Mouse (Mus musculus) limb, embryonic 15.5 days (tissue): ENCODE data around the gene Shank1. TPM values are rescaled to one million over a fixed set of nuclear protein-coding genes. Genes with fewer than 3 reads are reported as not detected.

Experiments
- ATAC-seq: fragments of 200-750 bp; cut with Nextera tagmentation; 2 replicates; pipeline ENCODE4 v1.8.0; 2017; ENCODE audit warnings: low read depth, moderate TSS enrichment; ENCODE audit not compliant: insufficient number of reproducible peaks, low FRiP score, low TSS enrichment
- H3K27ac ChIP-seq: fragments of 300-500 bp; sonication (generic); 2 replicates; pipeline ENCODE4 v1.5.1; 2015; ENCODE audit warnings: moderate library complexity, mild to moderate bottlenecking, inconsistent platforms
- H3K27me3 ChIP-seq: fragments of 300-500 bp; sonication (generic); 2 replicates; pipeline ENCODE4 v1.6.1; 2015; ENCODE audit warnings: inconsistent platforms
- H3K36me3 ChIP-seq: fragments of 300-500 bp; sonication (generic); 2 replicates; pipeline ENCODE4 v1.6.1; 2015; ENCODE audit warnings: inconsistent platforms
- H3K4me1 ChIP-seq: fragments of 300-500 bp; sonication (generic); 2 replicates; pipeline ENCODE4 v1.6.1; 2015; ENCODE audit warnings: inconsistent platforms
- H3K4me2 ChIP-seq: fragments of 300-500 bp; sonication (generic); 2 replicates; pipeline ENCODE4 v1.6.1; 2015; ENCODE audit warnings: mild to moderate bottlenecking, inconsistent platforms
- H3K4me3 ChIP-seq: fragments of 300-500 bp; sonication (generic); 2 replicates; pipeline ENCODE4 v1.5.1; 2015; ENCODE audit warnings: mild to moderate bottlenecking, inconsistent platforms
- H3K9ac ChIP-seq: fragments of 300-500 bp; sonication (generic); 2 replicates; pipeline ENCODE4 v1.6.1; 2015; ENCODE audit warnings: inconsistent platforms
- H3K9me3 ChIP-seq: fragments of 300-500 bp; sonication (generic); 2 replicates; pipeline ENCODE4 v1.6.1; 2016; ENCODE audit warnings: inconsistent platforms
- WGBS: fragments of 180-500 bp; shearing (Covaris S2); methylation state at CpG from one replicate; pipeline ENCODE4 v1.1.7; 2015; 5-methylcytosine and 5-hydroxymethylcytosine counted together
- polyA plus RNA-seq: library from polyadenylated mRNA; unstranded; fragments of >200 nt; fragmentation: Nextera tagmentation; extraction: Ambion mirVana; gene quantifications from 2 replicates; pipeline ENCODE4 v1.2.1, GENCODE M21; 2015

The Shank1 gene
- polyA plus RNA-seq, 1 experiment from 2014 or later = 3.2 TPM

GRCm38 (mm10) chr7:44305686-44306085, 4.4 kb upstream of the Shank1 start:
- no peak for ATAC-seq
- H3K27ac ChIP-seq = peak overlapping the region; percentile 87

GRCm38 (mm10) chr7:44306516-44307240, 3.4 kb upstream of the Shank1 start, which contains the start of gene Clec11a:
Gene Clec11a (minus strand): TSS chr7:44306902.
- 0 out of 2 replicates have a peak within 1 kb of the TSS, but pooled peaks have one; percentile 23 for H3K9ac ChIP-seq
- H3K4me1 ChIP-seq = peaks cover 67% of the 10 kb centered on the region
- peaks cover 9% of the 10 kb centered on the region; the same call in 1 of the 2 replicates for H3K27me3 ChIP-seq

More at GRCm38 (mm10) chr7:44305686-44306085, 4.4 kb upstream of the Shank1 start:
- Histone ChIP-seq H3K9ac (no peak overlapping the region), H3K36me3 (no peaks in the 10 kb centered on the region), H3K4me3 (peak overlapping the region; percentile 60), H3K4me1 (peaks cover 58% of the 10 kb centered on the region), H3K27me3 (0 out of 2 replicates have a peak, but pooled peaks cover 3% of the 10 kb centered on the region), H3K9me3 (no peaks in the 10 kb centered on the region), H3K4me2 (peak overlapping the region; percentile 71)
- WGBS = 10% methylated on average over 16 of the region's 16 CpGs

GRCm38 (mm10) chr7:44307261-44308020, 2.6 kb upstream of the Shank1 start:
- no peak overlapping the region for H3K9ac ChIP-seq
- peaks cover 72% of the 10 kb centered on the region for H3K4me1 ChIP-seq
- WGBS = 22% methylated on average over 9 of the region's 9 CpGs

More at GRCm38 (mm10) chr7:44306516-44307240, 3.4 kb upstream of the Shank1 start, which contains the start of gene Clec11a:
- Histone ChIP-seq H3K27ac (peak within 1 kb of the TSS; percentile 87), H3K9me3 (no peaks in the 10 kb centered on the region), H3K4me3 (peak within 1 kb of the TSS; percentile 60), H3K36me3 (no peaks in the 10 kb centered on the region), H3K4me2 (peak within 1 kb of the TSS; percentile 71)
- WGBS = 48% methylated on average over 6 of the region's 6 CpGs
- ATAC-seq = no peak

GRCm38 (mm10) chr7:44310285-44310877, 328 bp downstream of the Shank1 start:
- peak overlapping the region; percentile 47 for H3K4me3 ChIP-seq
- WGBS = 2% methylated on average over 32 of the region's 40 CpGs
- H3K4me2 ChIP-seq = peak overlapping the region; percentile 94
- H3K36me3 ChIP-seq = peaks cover 12% of the 10 kb centered on the region; the same call in 1 of the 2 replicates
- H3K9me3 ChIP-seq = no peaks in the 10 kb centered on the region
- H3K9ac ChIP-seq = peak overlapping the region; percentile 54
- H3K4me1 ChIP-seq = peaks cover 61% of the 10 kb centered on the region
- no peak overlapping the region for H3K27ac ChIP-seq
- H3K27me3 ChIP-seq = peaks cover 21% of the 10 kb centered on the region
- ATAC-seq = no peak

More at GRCm38 (mm10) chr7:44307261-44308020, 2.6 kb upstream of the Shank1 start:
- H3K27ac ChIP-seq = peak overlapping the region; percentile 87
- H3K27me3 ChIP-seq = peaks cover 15% of the 10 kb centered on the region
- peak overlapping the region; percentile 71 for H3K4me2 ChIP-seq
- H3K9me3 ChIP-seq = no peaks in the 10 kb centered on the region
- no peaks in the 10 kb centered on the region for H3K36me3 ChIP-seq
- ATAC-seq = no peak
- no peak overlapping the region for H3K4me3 ChIP-seq

DNA sequence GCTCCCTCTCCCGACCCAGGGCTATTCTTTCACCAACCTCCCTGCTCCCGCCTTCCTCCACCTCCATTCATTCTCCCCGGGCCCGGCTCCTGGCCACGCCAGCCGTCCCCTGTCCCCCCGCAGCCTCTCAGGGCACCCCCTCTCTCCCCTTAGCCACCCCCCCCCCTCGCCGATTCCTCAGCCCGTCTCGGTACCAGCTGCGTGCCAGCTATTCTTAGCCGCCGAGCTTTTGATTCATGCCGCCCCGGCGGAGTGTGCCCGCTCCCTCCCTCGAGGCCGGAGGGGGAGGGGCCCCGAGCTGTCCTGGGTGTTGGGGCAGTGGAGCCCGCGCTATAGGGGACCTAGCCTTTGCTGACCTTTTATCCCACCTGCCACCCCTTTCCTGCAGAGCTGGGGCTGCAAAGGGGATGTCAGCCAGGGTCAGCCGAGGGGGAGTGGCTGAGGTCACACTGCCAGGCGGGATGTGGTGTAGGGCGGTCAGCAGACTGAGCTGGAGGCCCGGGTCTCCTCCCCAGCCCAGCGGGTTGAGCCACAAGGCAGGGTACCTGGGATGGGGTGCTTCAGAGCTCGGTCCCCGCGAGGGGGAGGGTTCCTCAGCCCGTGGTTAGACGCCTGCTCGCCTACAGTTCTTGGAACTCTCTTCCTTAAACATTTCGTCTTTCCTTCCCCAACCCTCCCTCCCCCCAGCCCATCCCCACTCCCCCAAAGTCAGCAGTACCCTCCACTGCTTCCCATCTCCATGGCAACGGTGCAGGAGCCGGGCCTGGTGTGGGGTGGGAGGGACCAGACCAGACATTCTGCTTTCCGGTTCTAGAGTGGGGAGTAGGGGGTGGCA, 1.0 kb downstream of the Shank1 start:
- H3K36me3 ChIP-seq = peaks cover 12% of the 10 kb centered on the region; the same call in 1 of the 2 replicates
- WGBS = 2% methylated on average over 37 of the region's 38 CpGs
- peak overlapping the region; percentile 47 for H3K4me3 ChIP-seq
- peak overlapping the region; percentile 94 for H3K4me2 ChIP-seq
- no peaks in the 10 kb centered on the region for H3K9me3 ChIP-seq
- H3K27me3 ChIP-seq = peaks cover 21% of the 10 kb centered on the region
- peaks cover 54% of the 10 kb centered on the region for H3K4me1 ChIP-seq
- peak overlapping the region; percentile 54; the same call in 1 of the 2 replicates for H3K9ac ChIP-seq
- no peak for ATAC-seq
- no peak overlapping the region for H3K27ac ChIP-seq

GRCm38 (mm10) chr7:44311713-44312304, 1.8 kb downstream of the Shank1 start:
- no peak overlapping the region for H3K4me3 ChIP-seq
- H3K9me3 ChIP-seq = no peaks in the 10 kb centered on the region
- ATAC-seq = no peak

DNA sequence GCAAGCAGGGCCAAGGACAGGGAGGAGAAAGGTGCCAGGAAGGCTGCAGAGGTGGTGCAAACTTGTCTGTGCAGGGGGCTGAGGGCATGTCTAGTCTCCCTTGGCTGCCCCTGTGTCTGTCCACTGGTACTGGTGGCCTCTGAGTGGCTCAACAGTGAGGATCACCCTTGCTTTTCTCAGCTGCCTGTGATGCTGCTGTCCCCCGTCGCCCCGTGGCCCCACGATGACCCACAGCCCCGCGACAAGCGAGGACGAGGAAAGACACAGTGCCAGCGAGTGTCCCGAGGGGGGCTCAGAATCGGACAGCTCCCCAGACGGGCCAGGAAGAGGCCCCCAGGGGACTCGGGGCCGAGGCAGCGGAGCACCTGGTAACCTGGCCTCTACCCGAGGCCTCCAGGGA, 2.4 kb downstream of the Shank1 start:
- Histone ChIP-seq H3K27me3 (peaks cover 21% of the 10 kb centered on the region), H3K9me3 (no peaks in the 10 kb centered on the region), H3K9ac (no peak overlapping the region), H3K4me2 (no peak overlapping the region), H3K4me1 (peaks cover 40% of the 10 kb centered on the region), H3K4me3 (no peak overlapping the region), H3K36me3 (peaks cover 15% of the 10 kb centered on the region; the same call in 1 of the 2 replicates), H3K27ac (no peak overlapping the region)
- whole genome bisulfite sequencing = 54% methylated on average over 16 of the region's 16 CpGs
- ATAC-seq = no peak

More at GRCm38 (mm10) chr7:44311713-44312304, 1.8 kb downstream of the Shank1 start:
- Histone ChIP-seq H3K27ac (no peak overlapping the region), H3K4me1 (peaks cover 47% of the 10 kb centered on the region), H3K27me3 (peaks cover 21% of the 10 kb centered on the region), H3K4me2 (peak overlapping the region; percentile 94), H3K36me3 (peaks cover 13% of the 10 kb centered on the region; the same call in 1 of the 2 replicates), H3K9ac (no peak overlapping the region)
- 20% methylated on average over 6 of the region's 6 CpGs for WGBS

- Histone ChIP-seq H3K4me3 (no peak overlapping the region), H3K4me1 (no peaks in the 10 kb centered on the region), H3K27me3 (0 out of 2 replicates have a peak, but pooled peaks cover 1% of the 10 kb centered on the region), H3K27ac (no peak overlapping the region), H3K9me3 (no peaks in the 10 kb centered on the region), H3K4me2 (no peak overlapping the region), H3K9ac (no peak overlapping the region), H3K36me3 (peaks cover 26% of the 10 kb centered on the region; the same call in 1 of the 2 replicates)
- no peak for ATAC-seq
- WGBS = 36% methylated on average over 4 of the region's 4 CpGs
Measured at GRCm38 (mm10) chr7:44317913-44318312, 7.9 kb downstream of the Shank1 start.

- no peak overlapping the region for H3K4me3 ChIP-seq
- H3K36me3 ChIP-seq = peaks cover 17% of the 10 kb centered on the region; the same call in 1 of the 2 replicates
- no peak for ATAC-seq
- H3K27me3 ChIP-seq = 0 out of 2 replicates have a peak, but pooled peaks cover 8% of the 10 kb centered on the region
- H3K27ac ChIP-seq = no peak overlapping the region
- H3K9me3 ChIP-seq = no peaks in the 10 kb centered on the region
- H3K4me1 ChIP-seq = no peaks in the 10 kb centered on the region
- WGBS = 44% methylated on average over 8 of the region's 8 CpGs
- H3K4me2 ChIP-seq = no peak overlapping the region
- H3K9ac ChIP-seq = no peak overlapping the region
Measured at GRCm38 (mm10) chr7:44320886-44321285, 10.8 kb downstream of the Shank1 start.

- WGBS = 90% methylated on average over 1 of the region's 1 CpGs
- Histone ChIP-seq H3K4me2 (no peak overlapping the region), H3K9ac (no peak overlapping the region), H3K36me3 (peaks cover 14% of the 10 kb centered on the region; the same call in 1 of the 2 replicates), H3K27me3 (0 out of 2 replicates have a peak, but pooled peaks cover 17% of the 10 kb centered on the region), H3K4me3 (no peak overlapping the region), H3K9me3 (no peaks in the 10 kb centered on the region), H3K4me1 (no peaks in the 10 kb centered on the region), H3K27ac (no peak overlapping the region)
- no peak for ATAC-seq
Measured at GRCm38 (mm10) chr7:44322290-44322689, 12.2 kb downstream of the Shank1 start.
